Mouse (Mus musculus) heart, embryonic 14.5 days (tissue): ENCODE results near the gene Lin7a. TPM values are rescaled to one million over a fixed set of nuclear protein-coding genes. Genes with fewer than 3 reads are reported as not detected.

Experiments
- ATAC-seq: fragments of 200-750 bp; cut with Nextera tagmentation; 2 replicates; pipeline ENCODE4 v1.8.0; 2017; ENCODE audit warnings: low read depth, moderate TSS enrichment; ENCODE audit not compliant: insufficient number of reproducible peaks, insufficient read depth, low FRiP score
- H3K27ac ChIP-seq, 2 experiments: fragments of 200-500 bp in 1 of 2; fragments of 300-500 bp in 1 of 2; sonication (generic) in 1 of 2; replicated peaks in 1 of 2; 2 replicates each; pipeline ENCODE4 v1.5.1; 2012 to 2014; ENCODE audit warnings: low read depth in 2 of 2, low read length in 2 of 2, control low read depth in 1 of 2, mild to moderate bottlenecking in 1 of 2, mixed read lengths in 1 of 2; ENCODE audit not compliant: control insufficient read depth in 1 of 2, insufficient read depth in 1 of 2
- H3K27me3 ChIP-seq: fragments of 300-500 bp; sonication (generic); 2 replicates; pipeline ENCODE4 v1.6.1; 2014; ENCODE audit warnings: mild to moderate bottlenecking, low read length, control low read depth; ENCODE audit not compliant: control insufficient read depth, insufficient read depth
- H3K36me3 ChIP-seq: fragments of 300-500 bp; sonication (generic); 2 replicates; pipeline ENCODE4 v1.6.1; 2014; ENCODE audit warnings: mild to moderate bottlenecking, control low read depth, low read length, mixed read lengths; ENCODE audit not compliant: control insufficient read depth, insufficient read depth
- H3K4me1 ChIP-seq, 2 experiments: fragments of 200-500 bp in 1 of 2; fragments of 300-500 bp in 1 of 2; sonication (generic) in 1 of 2; 2 replicates each; pipeline ENCODE4 v1.6.1; 2012 to 2014; ENCODE audit warnings: low read length in 2 of 2, control low read depth in 1 of 2, mixed read lengths in 1 of 2; ENCODE audit not compliant: control insufficient read depth in 2 of 2, insufficient read depth in 2 of 2
- H3K4me2 ChIP-seq: fragments of 300-500 bp; sonication (generic); 2 replicates; pipeline ENCODE4 v1.6.1; 2014; ENCODE audit warnings: mild to moderate bottlenecking, low read length
- H3K4me3 ChIP-seq, 2 experiments: fragments of 200-500 bp in 1 of 2; fragments of 300-500 bp in 1 of 2; sonication (generic) in 1 of 2; 2 replicates each; pipeline ENCODE4 v1.5.1; 2012 to 2014; ENCODE audit warnings: low read length in 2 of 2, mild to moderate bottlenecking in 2 of 2, control low read depth in 1 of 2, low read depth in 1 of 2, moderate library complexity in 1 of 2; ENCODE audit not compliant: control insufficient read depth in 1 of 2, insufficient read depth in 1 of 2
- H3K9ac ChIP-seq: fragments of 300-500 bp; sonication (generic); 2 replicates; pipeline ENCODE4 v1.6.1; 2014; ENCODE audit warnings: mild to moderate bottlenecking, low read length
- H3K9me3 ChIP-seq: fragments of 300-500 bp; sonication (generic); 2 replicates; pipeline ENCODE4 v1.6.1; 2016; ENCODE audit warnings: low read length, control low read depth; ENCODE audit not compliant: control insufficient read depth
- WGBS: fragments of 180-500 bp; shearing (Covaris S2); extraction: QIAGEN DNeasy Blood & Tissue Kit; methylation state at CpG from one replicate; pipeline ENCODE4 v1.1.7; 2014; 5-methylcytosine and 5-hydroxymethylcytosine counted together
- polyA plus RNA-seq: library from polyadenylated mRNA; unstranded; fragments of >200 nt; fragmentation: Nextera tagmentation; extraction: Ambion mirVana; gene quantifications from 2 replicates; pipeline ENCODE4 v1.2.1, GENCODE M21; 2014

Gene Lin7a
- polyA plus RNA-seq, 1 experiment from 2014 or later, result 2.5 TPM

- H3K4me1 ChIP-seq, result no peaks in the 10 kb centered on the region
- no peak overlapping the region for H3K4me2 ChIP-seq
- H3K9ac ChIP-seq, result no peak overlapping the region
- H3K4me3 ChIP-seq, result no peak overlapping the region
- ATAC-seq, result no peak
- H3K9me3 ChIP-seq, result no peaks in the 10 kb centered on the region
- no peak overlapping the region for H3K27ac ChIP-seq
- no peaks in the 10 kb centered on the region for H3K36me3 ChIP-seq
- no peaks in the 10 kb centered on the region for H3K27me3 ChIP-seq
- 74% methylated on average over 4 of the region's 4 CpGs for WGBS
These were observed 18.1 kb upstream of the Lin7a start for GRCm38 (mm10) chr10:107253191-107253965.

- ATAC-seq, result no peak
- Histone ChIP-seq H3K27me3 (no peaks in the 10 kb centered on the region), H3K27ac (no peak overlapping the region), H3K9me3 (no peaks in the 10 kb centered on the region), H3K9ac (no peak overlapping the region), H3K36me3 (no peaks in the 10 kb centered on the region), H3K4me2 (no peak overlapping the region), H3K4me3 (no peak overlapping the region), H3K4me1 (no peaks in the 10 kb centered on the region)
These were observed 16.8 kb upstream of the Lin7a start for GRCm38 (mm10) chr10:107254656-107255055.

GRCm38 (mm10) chr10:107255351-107256050 is 16.0 kb upstream of the Lin7a start:
- WGBS, result 78% methylated on average over 6 of the region's 6 CpGs

GRCm38 (mm10) chr10:107256451-107256960 is 15.0 kb upstream of the Lin7a start:
- ATAC-seq, result no peak
- Histone ChIP-seq H3K36me3 (no peaks in the 10 kb centered on the region), H3K4me2 (no peak overlapping the region), H3K27me3 (no peaks in the 10 kb centered on the region), H3K4me3 (no peak overlapping the region), H3K9ac (no peak overlapping the region), H3K4me1 (no peaks in the 10 kb centered on the region), H3K9me3 (no peaks in the 10 kb centered on the region), H3K27ac (no peak overlapping the region)
- WGBS, result 71% methylated on average over 5 of the region's 5 CpGs

More at GRCm38 (mm10) chr10:107255351-107256050, 16.0 kb upstream of the Lin7a start:
- H3K4me3 ChIP-seq, result no peak overlapping the region
- H3K4me2 ChIP-seq, result no peak overlapping the region
- no peak for ATAC-seq
- H3K36me3 ChIP-seq, result no peaks in the 10 kb centered on the region
- H3K27ac ChIP-seq, result no peak overlapping the region
- H3K4me1 ChIP-seq, result no peaks in the 10 kb centered on the region
- no peaks in the 10 kb centered on the region for H3K27me3 ChIP-seq
- no peak overlapping the region for H3K9ac ChIP-seq
- H3K9me3 ChIP-seq, result no peaks in the 10 kb centered on the region

DNA sequence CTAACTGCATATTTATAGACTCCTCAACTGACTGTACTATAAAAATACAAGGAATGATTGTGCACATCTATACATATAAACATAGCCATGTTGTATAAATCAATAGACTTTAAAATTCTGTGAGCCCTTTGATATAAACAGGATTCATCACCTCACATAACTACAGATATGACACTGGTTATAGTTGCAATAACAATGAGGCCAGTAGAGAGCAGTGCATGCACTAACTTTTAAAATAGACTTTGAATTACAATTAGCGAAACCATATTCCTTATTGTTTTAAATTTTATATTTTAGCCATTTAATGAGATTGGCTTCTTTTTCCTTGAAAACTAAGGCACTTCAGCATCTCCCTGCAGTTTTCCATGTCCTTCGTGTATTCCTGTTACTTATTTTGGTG is 11.1 kb upstream of the Lin7a start:
- Histone ChIP-seq H3K4me1 (no peaks in the 10 kb centered on the region), H3K4me3 (no peak overlapping the region), H3K27ac (no peak overlapping the region), H3K9ac (no peak overlapping the region), H3K36me3 (no peaks in the 10 kb centered on the region), H3K27me3 (no peaks in the 10 kb centered on the region), H3K9me3 (no peaks in the 10 kb centered on the region), H3K4me2 (no peak overlapping the region)
- WGBS, result 70% methylated on average over 2 of the region's 2 CpGs
- ATAC-seq, result no peak

DNA sequence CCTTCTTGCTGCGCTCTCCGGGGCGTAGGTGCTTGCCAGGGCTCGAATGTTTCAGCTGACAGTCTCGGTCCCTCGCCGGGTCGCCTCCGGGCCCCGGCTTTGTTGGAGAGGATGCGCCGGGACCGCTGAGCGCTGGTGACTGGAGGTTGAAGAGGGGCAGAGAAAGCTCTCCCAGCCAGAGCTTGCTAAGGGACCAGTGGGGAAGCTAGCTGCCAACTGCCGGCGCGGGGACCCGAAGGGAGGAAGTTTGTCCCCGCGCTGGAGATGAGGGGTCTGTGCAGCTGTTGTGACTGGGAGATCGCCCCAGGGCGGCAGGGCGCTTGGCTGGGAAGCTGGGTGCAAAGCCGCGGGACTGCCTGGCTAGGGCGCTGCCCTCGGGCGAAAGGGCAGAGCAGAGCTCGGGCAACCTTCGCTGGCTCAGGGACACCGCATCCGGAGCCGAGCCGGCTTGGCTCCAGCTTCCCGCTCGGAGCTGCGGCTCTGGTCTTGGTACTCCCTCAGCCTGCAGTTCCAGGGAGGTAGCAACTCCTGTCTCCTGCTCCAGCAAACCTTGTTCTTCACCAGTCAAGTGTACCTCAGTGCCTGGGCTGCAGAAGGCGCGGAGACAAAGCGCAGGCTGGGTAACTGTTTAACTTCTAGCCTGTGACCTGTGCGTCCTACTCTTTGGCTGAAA is 781 bp downstream of the Lin7a start:
- peak overlapping the region; percentile 52 for H3K9ac ChIP-seq
- WGBS, result under 1% methylated on average over 41 of the region's 41 CpGs
- H3K27me3 ChIP-seq, result peaks cover 33% of the 10 kb centered on the region
- H3K9me3 ChIP-seq, result no peaks in the 10 kb centered on the region
- ATAC-seq, result no peak; the same call in 1 of the 2 replicates
- no peaks in the 10 kb centered on the region for H3K36me3 ChIP-seq
- H3K4me3 ChIP-seq, result peak overlapping the region; percentile 61 to 63
- peak overlapping the region; percentile 99 for H3K4me2 ChIP-seq
- no peaks in the 10 kb centered on the region for H3K4me1 ChIP-seq
- H3K27ac ChIP-seq, result no peak overlapping the region

DNA sequence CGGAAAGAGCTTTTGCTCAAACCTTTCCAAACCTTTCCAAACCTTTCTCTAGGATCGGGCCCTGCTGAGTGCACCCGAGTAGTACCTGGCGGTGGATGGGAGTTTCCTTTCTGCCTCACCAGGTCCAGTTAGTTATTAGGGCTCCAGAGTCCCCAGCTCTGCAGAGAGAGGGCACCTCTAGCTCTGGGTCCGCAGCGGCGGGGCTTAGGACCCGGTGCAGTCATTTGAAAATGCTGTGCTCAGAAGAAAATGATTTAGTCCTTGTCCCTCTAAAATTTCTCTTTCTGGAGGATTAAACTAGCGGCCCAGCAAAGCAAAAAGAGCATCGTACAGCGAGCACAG is 1.3 kb downstream of the Lin7a start:
- Histone ChIP-seq H3K27me3 (peaks cover 33% of the 10 kb centered on the region), H3K9ac (peak overlapping the region; percentile 52), H3K27ac (no peak overlapping the region), H3K4me2 (peak overlapping the region; percentile 99), H3K36me3 (no peaks in the 10 kb centered on the region), H3K9me3 (no peaks in the 10 kb centered on the region), H3K4me1 (no peaks in the 10 kb centered on the region), H3K4me3 (peak overlapping the region; percentile 61 to 63)
- no peak for ATAC-seq
- 7% methylated on average over 11 of the region's 11 CpGs for WGBS
